Mouse (Mus musculus) heart, postnatal 25 days (tissue): Measurements from ENCODE around the gene Fis1. TPM values are rescaled to one million over a fixed set of nuclear protein-coding genes. Genes with fewer than 3 reads are reported as not detected.
"Not testable (repeated sequence)": the region's sequence is repeated elsewhere in the genome, so short reads cannot be mapped to it uniquely, and the experiment has no call there.

ENCODE experiments used
- DNase-seq: peaks from one replicate; pipeline ENCODE4 v3.0.0; 2022; ENCODE audit warnings: low spot score
- intact Hi-C: fragments of 180-260 bp; cut with DNase I; formaldehyde crosslinking; loops from one replicate; pipeline ENCODE4 v1.15.1; 2025
- total RNA-seq, 2 experiments: library from RNA; stranded (reverse); gene quantifications; 2 replicates each; pipeline ENCODE4 v1.2.3; 2021

Fis1 gene
- total RNA-seq, 2 experiments from 2014 or later = 172 to 177 TPM

- intact Hi-C loops = loop anchor here (10.0 kb wide), 1 partner anchor 166 kb away; no protein-coding TSS in a partner anchor
- no peak for DNase-seq
Measured at GRCm38 (mm10) chr5:136939284-136939683, 13.8 kb upstream of the Fis1 start.

DNA sequence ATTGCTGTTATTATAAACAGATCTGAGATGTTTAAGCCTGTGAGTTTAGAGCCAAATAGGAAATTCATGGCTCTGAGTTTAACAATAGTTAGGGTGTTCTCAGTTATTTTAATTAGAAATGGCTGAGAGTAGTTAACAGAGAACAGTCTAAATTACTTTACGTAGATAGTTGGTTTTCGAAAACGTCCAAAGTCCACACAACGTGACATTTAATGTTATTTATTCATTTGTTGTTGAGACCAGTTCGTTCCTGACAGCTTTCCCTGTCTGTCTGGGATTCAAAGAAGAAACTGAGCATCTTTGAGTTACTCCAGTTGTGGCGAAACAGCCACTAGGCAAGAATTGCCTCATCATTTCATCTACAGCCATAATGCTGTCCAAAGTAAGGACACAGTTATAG is 13.0 kb upstream of the Fis1 start:
- intact Hi-C loops, DNase-seq: not testable (repeated sequence)

DNA sequence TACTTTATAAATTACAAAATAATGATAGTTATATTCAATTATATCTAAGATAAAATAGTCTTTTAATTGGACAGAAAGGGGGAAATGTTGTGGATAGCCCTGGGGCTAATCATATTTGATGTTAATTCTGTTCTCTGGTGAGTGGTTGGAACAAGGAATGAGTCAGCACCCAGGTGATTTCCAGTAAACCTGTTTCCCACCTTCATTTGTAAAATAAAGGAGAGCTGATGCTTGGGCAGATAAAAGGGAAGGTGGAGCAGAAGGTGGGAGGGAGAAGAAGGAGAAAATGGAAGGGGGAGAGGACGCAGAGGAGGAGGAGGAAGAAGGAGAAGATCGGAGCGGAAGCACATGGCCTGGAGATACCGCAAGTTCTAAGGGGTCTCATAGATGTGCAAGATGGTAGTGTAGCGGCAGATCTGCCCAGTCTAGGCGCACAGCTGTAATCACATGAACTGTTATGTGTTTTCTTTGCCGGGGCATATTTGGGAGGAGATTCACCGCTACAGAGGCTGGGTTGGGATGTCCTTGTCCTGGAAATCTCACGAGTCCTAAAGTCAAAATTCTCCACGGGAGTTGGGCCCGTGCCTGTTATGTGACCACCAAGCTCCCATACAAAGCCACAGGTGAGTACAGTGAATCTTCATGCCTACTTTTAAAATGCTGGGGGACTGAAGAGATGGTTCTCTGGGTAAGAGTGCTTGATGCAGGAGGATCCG is 12.1 kb upstream of the Fis1 start:
- no peak for DNase-seq
- intact Hi-C loops = no loop called here

DNA sequence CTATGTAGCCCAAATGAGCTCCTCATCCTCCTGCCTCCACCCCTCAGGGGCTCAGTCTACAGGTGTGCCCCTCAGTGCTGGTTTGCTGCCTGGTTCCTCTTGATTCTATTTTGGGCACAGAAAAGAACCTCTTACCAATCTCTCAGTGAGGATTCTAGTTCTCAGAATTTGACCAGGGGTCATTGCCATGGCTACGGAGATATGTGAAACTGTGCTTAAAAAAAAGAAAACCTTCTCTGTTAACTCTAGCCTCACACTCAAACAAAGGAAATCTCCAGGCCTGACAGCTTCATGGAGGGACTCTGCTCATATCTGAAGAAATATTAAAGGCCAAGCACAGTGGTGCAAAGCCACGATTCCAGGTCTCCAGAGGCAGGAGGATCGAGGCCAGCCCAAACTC is 10.3 kb upstream of the Fis1 start:
- intact Hi-C loops = no loop called here
- no peak for DNase-seq

GRCm38 (mm10) chr5:136943382-136943781 is 9.7 kb upstream of the Fis1 start:
- intact Hi-C loops = no loop called here
- no peak for DNase-seq

DNA sequence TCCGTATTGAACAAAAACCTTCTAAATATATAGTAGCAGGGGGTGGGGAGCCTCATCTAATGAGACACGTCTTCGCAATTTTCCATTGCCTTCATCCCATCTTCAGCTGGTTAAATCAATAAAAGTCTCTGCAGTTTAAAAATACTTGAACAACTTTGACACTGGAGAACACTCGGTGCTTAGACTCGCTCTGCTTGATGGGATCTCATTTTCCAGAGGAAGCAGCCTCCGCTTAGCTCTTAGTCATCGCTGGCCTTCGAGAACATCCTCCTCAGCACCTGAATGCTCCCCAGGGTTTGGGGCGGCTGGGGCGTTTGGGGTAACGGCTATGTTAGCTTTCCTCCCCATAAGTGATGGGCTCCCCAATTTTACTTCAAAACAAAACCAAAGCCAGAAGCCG is 8.0 kb upstream of the Fis1 start:
- intact Hi-C loops = no loop called here
- no peak for DNase-seq

GRCm38 (mm10) chr5:136947874-136948273 is 5.2 kb upstream of the Fis1 start:
- intact Hi-C loops = no loop called here
- DNase-seq = no peak

DNA sequence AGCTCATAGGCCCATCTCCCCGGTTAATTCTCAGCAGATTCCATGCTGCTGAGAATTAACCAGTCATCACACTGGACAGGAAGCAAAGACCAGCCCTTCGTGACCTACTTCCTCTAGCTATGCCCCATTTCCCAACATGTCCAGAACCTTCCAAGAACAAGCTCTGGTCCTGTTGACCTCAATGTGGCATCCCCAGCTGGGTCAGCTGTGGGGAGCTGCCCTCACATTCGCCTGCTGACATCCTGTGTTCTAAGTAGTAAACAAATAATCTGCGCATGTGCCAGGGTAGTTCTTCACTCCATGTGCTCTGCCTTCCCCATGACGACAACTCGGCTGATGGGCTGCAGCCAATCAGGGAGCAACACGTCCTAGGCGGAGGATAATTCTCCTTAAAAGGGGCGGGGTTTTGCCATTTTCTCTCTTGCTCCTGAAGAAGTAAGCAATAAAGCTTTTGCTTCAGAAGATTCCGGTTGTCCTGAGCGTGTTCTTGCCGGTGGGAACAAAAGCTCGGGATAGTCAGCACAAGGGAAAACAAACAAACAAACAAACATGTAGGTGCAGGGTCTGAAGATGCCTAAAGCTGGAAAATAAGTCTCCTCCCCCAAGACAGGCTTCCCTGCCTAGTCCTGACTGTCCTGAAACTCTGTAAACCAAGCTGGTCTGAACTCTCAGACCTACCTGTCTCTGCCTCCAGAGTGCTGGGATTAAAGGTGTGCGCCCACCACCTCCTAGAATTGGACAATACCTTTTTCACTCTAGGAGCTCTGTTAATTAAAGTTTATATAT is 3.3 kb upstream of the Fis1 start:
- intact Hi-C loops, DNase-seq: not testable (repeated sequence)

DNA sequence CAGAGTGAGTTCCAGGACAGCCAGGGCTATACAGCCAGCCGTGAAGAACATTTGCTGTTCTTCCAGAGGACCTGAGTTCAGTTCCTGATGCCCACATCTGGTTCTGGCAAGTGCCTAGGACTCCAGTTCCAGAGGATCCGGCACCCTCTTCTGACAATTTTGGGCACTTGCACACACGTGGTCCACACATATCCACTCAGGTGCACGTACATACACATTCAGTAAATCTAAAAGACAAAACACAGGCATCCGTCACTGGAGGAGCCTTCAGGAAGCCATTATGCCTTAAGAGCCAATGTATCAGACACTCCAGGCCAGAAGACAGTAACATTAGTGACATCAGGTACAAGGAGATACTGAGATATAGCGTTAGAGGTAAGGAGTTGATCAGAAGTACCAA is 2.6 kb upstream of the Fis1 start:
- intact Hi-C loops = no loop called here
- no peak for DNase-seq

DNA sequence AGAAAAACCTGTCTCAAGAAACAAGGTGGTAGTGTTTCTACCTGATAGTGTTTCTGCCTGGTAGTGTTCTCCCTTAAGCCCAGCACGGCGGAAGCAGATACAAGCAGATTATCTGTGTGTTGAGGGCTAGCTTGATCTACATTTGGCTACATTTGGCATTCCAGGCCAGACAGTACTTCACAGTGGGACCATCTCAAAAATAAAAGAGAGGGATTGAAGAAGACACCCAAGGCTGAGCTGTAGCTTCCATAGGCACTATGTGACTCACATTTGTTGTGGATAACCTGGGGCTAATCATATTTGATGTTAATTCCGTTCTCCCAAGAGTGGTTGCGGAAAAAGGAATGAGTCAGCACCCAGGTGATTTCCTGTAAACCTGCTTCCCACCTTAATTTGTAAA is 922 bp upstream of the Fis1 start:
- DNase-seq = no peak
- intact Hi-C loops = no loop called here

DNA sequence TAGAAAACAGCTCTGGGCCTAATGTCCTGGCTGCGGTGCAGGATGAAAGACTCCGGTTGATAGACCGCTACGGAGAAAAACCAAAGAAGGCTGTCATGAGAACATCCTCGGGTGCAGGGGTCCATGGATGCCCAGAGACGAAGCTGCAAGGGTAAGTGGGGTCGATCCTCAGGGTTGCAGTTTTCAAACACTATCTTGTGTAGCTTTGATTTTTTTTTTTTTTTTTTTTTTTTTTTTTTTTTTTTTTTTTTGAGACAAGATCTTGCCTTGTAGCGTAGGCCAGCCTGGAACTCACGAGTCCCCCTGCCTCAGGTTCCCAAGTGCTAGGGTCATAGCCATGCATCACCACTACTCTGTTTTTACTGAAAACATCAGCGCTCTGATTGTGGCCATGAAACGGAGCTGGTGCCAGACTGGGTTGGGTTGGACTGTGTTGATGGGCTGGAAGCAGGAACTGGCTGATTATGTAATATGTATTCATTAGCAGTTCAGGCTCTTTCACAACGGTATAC is 421 bp downstream of the Fis1 start:
- peak; percentile 20 for DNase-seq
- intact Hi-C loops = no loop called here

- DNase-seq = no peak
- intact Hi-C loops = no loop called here
Measured at GRCm38 (mm10) chr5:136955622-136956021, 2.5 kb downstream of the Fis1 start.

DNA sequence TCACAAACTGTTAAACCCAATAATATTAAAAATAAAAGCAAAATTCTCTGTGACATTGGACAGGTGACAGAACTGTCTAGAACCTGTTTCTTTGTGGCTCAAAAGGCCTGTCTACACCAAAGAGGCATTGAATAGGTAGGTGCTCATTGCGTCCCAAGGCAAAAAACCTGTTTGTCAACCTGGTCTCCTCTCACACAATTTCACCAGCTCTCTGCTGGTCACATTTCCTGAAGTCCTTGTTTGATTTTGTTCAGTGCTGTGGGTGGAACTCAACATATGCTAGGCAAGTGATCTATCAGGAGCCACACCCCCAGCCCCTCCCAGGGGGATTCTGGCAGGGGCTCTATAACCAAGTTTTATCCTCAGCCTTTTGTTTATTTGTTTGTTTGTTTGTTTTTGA is 4.2 kb downstream of the Fis1 start:
- intact Hi-C loops = no loop called here
- no peak for DNase-seq

DNA sequence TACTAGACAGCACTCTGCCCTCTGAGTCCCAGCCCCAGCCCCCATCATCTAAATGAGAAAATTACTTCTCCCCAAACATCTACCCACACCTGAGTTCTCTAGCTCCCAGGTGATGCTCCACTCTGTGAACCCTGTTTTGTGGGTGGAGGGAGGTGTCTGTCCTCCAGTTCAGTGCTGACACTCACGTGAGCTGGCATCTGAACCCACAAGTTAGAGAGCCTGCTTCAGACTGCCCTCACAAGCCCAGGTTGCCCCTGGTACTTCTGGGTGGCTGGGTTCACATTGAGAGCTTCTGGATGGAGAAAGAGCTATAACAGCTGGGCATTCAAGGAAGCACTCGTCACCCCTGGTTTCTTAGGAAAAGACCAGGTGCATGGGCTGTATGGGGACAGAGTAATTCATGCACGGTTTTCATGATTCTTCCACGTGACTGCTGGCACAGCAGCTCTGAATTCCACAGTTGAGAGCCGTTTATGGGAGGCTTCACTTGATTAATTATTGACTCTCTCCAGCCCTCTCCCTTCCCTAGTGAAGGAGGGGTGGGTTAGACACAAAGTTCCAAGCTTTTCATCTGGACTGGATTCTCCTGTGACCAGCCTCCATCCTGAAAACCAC is 6.0 kb downstream of the Fis1 start:
- intact Hi-C loops = no loop called here

DNA sequence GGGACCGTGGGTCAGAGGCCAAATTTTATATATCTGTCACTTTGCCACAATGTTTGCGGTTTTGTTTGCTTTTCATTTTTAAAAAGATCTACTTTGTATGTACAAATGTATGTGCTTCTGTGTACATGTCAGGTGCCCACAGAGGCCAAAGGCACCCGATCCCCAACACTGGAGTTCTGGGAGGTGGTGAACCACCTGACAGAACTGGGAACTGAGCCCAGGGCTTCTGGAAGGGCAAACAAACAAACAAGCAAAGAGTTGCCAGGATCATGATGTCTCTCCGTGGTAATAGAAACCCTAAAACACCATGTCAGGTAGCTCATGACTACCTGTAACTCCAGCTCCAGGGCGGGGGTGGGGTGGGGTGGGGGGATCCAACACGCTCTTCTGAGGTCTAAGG is 7.0 kb downstream of the Fis1 start:
- DNase-seq = no peak
- intact Hi-C loops = no loop called here

More for the DNA sequence above, 6.0 kb downstream of the Fis1 start:
- no peak for DNase-seq

DNA sequence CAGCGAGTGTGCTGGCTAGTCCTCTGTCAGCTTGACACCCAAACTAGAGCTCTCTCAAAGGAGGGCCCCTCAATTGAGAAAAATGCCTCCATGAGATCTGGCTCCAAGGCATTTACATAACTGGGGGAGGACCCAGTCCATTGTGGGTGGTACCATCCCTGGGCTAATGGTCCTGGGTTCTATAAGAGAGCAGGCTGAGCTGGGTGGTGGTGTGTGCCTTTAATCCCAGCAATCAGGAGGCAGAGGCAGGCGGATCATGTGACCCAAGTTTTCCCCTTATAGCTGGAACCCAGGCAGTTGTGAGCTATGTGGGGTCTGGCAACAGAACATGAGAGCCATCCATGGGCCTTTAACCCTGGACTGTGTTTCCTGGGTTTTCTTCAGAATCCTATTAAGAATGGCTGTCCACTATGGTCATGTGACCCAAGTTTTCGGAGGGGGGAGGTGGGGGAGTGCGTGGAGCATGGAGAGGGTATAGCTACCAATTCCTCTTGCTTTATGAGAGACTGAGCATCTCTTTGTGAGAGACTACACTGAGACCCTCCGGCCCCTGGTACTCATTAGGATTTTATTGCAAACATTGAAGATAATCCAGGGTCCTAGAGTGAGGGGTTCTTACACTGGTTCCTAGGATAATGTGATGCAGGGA is 8.4 kb downstream of the Fis1 start:
- DNase-seq = no peak

DNA sequence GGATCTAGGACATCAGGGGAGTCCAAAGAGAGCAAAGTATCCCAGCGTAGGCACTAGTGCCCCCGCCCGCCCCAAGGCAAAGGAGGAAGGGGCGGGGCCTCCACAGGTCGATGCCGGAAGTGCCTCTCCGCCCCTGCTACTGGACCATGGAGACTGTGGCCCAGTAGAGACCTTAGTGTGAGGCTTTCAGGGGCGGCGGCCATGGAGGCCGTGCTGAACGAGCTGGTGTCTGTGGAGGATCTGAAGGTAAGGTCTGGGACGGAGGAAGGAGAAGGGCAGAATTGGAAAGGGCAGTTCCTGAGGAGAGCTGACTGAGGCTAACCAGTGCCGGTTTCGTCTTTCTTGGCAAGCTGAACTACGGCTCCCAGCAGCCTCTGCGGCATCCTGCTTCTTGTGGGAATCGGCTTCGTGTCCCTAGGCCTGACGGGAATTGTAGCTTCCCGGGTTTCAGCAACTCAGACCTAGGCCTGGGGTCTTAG is 8.9 kb downstream of the Fis1 start:
- DNase-seq = peak; percentile 86
- intact Hi-C loops = loop anchor here (2.0 kb wide), 1 partner anchor 25 kb away; the partner anchor contains the start of gene Plod3

More for the DNA sequence above, 8.4 kb downstream of the Fis1 start:
- intact Hi-C loops = no loop called here

GRCm38 (mm10) chr5:136962501-136962900 is 9.4 kb downstream of the Fis1 start:
- intact Hi-C loops = loop anchor here (2.0 kb wide), 1 partner anchor 24 kb away; the partner anchor contains the start of gene Plod3
- peak; percentile 58 for DNase-seq

DNA sequence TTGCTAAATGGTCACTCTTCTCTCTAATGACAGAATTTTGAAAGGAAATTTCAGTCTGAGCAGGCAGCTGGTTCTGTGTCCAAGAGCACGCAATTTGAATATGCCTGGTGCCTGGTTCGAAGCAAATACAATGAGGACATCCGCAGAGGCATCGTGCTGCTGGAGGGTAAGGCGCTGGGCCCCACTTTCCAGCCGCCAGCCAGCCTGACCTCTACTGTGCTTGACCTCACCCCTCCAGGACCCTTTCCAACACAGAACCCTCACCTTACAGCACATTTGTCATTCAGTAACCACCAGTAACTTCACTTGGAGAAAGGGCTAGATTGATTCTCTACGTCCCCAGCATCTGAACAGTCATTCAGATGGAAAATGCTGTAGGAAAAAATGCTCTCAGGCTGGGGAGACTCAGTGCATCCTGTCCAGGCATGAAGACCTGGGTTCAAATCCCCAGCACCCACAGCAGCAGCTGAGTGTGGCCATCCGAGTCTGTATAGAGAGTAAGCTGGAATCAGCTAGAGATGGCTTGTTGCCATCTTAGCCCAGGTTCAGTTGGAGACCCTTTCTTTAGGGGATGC is 10.0 kb downstream of the Fis1 start:
- no peak for DNase-seq
- intact Hi-C loops = loop anchor here (2.0 kb wide), 1 partner anchor 24 kb away; the partner anchor contains the start of gene Plod3

GRCm38 (mm10) chr5:136965210-136965609 is 12.1 kb downstream of the Fis1 start:
- DNase-seq = no peak
- intact Hi-C loops = no loop called here
